Mouse (Mus musculus) adrenal gland, adult 18-20 months (tissue): ENCODE data around the gene Ttll8. TPM values are rescaled to one million over a fixed set of nuclear protein-coding genes. Genes with fewer than 3 reads are reported as not detected.

Experiments
- DNase-seq, 2 experiments: peaks; one replicate each; pipeline ENCODE4 v3.0.0; 2021 to 2022; ENCODE audit warnings: low spot score in 2 of 2
- total RNA-seq, 2 experiments: library from RNA; stranded (reverse); gene quantifications; 1 replicate in 1 of 2; 2 replicates in 1 of 2; pipeline ENCODE4 v1.2.3; 2021

The Ttll8 gene
- total RNA-seq, 2 experiments from 2014 or later: 0.10 TPM; not detected in 1

DNA sequence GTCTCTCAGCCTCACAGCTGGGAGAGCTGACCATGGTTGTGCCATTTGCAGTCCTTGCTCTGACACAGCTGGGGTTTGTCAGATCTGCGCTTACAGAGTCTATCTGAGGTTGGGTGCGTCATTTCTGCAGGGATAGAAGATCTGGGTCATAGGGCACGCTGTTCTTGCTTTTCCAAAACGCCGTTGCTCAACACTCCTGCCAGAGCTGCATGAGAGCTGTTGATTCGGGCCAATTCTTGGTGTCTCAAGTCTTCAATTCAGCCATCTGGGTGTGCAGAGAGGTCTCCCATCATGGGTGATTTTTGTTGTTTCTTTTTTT, 32.3 kb downstream of the Ttll8 start:
- no peak for DNase-seq

DNA sequence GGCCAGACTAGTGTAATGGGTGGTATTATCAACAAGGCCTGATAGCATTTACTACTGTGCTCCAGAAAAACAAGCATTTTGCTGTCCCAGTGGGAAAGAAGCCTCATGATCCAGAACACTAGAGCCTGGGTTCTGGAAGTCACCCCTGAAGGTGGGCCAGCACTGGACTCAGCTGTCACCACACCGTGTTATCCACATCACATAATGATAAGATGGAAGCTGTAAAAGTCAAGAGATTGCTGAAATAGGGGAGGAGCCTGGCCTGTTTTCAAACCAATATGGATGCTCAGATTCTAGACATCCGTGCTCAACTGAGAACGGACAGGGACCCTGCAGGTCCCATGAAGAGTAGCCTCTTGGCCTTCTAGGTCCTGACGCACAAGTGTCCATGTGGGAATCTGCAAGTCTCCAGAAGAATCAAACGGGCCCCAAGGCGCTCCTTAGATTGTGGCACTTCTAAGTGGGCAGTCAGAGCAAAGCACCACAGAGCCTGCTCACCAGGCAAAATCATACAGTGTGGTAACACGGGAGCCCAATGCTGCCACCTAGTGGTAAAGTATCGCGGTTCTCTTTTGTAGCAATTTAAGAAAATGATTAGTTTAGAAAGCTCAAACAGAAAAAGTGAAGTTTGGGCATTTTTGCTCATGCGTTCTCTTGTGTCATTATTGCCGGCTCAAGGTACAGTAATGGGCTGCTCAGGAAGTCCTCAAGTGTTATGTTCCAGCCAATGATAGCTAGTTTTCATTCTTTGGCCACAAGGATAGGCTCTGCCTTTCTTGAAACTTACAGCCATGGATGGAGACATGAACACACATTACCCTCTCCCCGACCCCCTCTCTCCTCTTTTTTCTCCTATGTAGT, 32.9 kb downstream of the Ttll8 start:
- peak; percentile 69 to 76 for DNase-seq

DNA sequence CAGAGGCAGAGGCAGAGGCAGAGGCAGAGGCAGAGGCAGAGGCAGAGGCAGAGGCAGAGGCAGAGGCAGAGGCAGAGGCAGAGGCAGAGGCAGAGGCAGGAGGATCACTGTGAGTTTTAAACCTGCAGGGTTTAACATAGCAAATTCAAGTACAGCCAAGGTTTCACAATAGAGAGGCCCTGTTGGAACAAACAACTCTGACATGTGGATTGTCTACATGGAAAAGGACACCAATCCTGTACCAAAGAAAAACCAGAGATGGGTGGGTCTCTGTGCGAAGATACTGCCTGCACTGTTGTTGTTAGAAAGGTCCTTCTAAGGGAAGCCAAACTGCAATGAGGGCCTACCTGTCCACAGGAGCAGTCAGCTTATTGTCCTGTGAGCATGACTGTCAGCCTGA, 34.2 kb downstream of the Ttll8 start:
- no peak for DNase-seq

- peak; percentile 63 to 74 for DNase-seq
These were observed 34.9 kb downstream of the Ttll8 start for GRCm38 (mm10) chr15:88919328-88919727.

- no peak for DNase-seq
These were observed 37.1 kb downstream of the Ttll8 start for GRCm38 (mm10) chr15:88917126-88917525.

GRCm38 (mm10) chr15:88916366-88916765, 37.9 kb downstream of the Ttll8 start:
- DNase-seq: no peak

GRCm38 (mm10) chr15:88915046-88915445, 39.2 kb downstream of the Ttll8 start:
- DNase-seq: no peak

- no peak for DNase-seq
These were observed 47.9 kb downstream of the Ttll8 start for GRCm38 (mm10) chr15:88906347-88906746.

DNA sequence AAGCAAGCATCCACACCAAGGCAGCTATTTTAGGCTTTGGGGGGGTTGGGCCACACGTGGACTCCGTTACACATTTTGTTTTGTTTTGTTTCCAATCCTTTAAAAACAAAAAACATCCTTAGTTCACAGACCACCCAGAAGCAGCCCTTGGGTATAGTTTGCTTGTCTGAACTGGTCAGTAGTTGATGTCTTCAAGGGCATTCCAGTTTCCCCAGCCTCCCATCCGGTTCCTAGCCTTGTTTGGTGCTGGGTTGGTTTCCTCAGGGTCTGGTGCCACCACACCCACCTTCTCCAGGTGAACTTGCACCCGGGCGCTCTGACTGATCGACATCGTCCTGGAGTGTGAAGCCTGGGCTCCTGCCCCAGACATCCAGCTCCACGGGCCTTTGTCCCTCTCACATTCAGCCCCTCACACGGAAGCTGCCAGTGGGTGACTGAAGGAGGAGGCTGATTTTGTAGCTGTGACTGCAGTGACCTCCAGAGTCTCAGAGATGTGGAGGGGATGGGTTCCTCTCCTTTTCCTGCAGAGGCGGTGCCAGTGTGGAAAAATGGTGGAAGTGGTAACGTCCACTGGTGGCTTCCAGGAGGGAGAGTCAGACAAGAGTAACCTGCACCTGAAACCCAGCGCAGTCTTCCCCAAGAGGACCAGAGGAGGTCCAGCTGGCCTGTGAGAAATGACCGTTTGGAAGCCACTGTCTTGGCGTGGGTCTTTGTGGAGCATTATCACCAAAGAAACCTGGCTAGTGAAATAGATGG, 50.0 kb downstream of the Ttll8 start:
- no peak for DNase-seq

DNA sequence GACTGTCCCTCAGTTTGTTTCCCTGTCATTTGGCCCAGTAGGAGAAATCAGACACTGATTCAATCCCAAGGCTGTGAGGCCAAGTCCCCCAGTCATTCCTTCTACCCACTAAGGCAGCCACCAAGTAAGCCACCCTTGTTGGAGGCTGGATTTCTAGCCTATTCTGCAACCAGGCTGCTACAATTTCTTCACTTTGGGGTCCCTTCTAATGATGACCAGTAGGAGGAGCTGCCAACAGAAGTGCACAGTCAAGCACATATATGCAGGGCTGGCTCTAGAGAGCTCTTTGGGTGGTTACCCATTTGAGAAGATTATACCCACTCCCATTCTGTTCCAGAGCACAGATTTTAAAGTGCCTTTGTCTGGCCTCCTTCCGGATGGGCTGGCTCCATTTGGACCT, 51.1 kb downstream of the Ttll8 start:
- no peak for DNase-seq

GRCm38 (mm10) chr15:88902200-88902875, 51.9 kb downstream of the Ttll8 start:
- DNase-seq: no peak

DNA sequence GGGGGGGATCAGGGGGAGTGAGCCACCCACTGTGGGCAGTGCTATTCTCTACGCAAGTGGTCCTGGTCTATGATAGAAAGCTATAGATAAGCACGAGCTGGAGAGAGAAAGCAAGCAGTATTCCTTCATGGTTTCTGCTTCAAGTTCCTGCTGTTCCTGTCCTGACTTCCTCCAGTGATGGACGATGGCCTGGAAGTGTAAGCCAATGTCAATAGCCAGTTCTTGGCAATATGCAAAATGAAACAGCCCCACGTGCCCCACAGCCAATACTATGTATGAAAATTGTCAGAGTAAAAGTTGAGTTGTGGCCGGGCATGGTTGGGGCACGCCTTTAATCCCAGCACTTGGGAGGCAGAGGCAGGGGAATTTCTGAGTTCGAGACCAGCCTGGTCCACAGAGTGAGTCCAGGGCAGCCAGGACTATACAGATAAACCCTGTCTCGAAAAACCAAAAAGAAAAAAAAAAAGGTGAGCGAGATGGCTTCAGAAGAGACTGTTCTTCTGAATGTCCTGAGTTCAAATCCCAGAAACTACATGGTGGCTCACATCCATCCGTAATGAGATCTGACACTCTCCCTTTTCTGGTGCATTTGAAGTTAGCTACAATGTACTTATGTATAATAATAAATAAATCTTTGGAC, 57.8 kb downstream of the Ttll8 start:
- no peak for DNase-seq

- no peak for DNase-seq
These were observed 58.3 kb downstream of the Ttll8 start for GRCm38 (mm10) chr15:88895891-88896290.

DNA sequence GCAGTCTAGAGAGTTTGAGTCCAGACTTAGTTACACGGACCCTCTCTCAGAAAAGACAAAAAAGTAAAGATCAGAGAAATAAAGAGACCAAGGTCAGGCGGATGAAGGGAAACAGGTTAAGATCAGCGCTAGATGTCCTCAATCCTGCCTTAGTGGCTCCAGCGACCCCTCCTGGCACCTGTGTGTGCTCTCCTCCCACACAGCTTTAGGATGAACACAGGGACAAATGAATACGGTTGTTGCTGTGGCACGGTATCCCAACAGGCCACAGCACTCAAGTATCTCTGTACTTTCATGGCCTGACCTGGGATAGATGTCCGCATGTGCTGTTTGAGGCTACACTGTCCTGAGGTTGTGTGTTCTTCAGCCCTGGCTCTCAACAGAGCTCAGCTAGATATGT, 59.1 kb downstream of the Ttll8 start:
- no peak for DNase-seq

DNA sequence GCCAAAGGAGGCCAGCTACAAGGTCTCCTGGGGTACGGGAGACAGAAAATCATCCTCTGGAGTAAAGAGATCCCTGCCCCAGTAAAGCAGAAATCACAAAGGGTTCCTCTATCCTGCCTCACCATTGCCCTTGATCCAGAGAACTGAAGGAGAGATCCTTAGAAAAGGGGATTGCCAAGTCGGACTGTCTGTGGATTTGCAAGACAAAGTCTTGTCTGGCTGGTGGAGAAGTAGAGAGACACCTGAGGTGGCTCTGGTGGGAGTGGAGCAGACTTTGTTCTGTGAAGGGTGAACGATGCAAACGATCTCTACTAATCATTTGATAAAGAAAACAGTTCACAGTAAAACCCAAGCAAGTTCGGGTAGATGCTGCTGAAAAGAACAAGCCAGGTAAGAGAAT, 61.3 kb downstream of the Ttll8 start:
- DNase-seq: no peak

- DNase-seq: no peak
These were observed 62.0 kb downstream of the Ttll8 start for GRCm38 (mm10) chr15:88892252-88892651.

DNA sequence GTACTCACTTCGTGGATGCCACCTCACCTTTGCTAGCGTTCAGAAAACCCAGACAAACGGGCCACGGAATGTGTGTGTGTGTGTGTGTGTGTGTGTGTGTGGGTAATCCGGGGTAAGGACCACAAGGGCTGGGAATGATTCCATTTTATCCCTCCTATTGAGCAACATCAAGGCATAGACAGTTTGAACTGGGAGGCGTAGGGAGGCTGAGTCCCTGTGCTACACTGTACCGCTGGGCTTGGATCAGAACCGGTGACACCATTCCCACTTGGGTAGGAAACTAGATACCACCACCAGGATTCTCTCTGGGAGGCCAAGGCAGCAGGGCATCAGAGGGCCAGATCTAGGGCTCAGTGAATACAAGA, 62.6 kb downstream of the Ttll8 start:
- DNase-seq: no peak

DNA sequence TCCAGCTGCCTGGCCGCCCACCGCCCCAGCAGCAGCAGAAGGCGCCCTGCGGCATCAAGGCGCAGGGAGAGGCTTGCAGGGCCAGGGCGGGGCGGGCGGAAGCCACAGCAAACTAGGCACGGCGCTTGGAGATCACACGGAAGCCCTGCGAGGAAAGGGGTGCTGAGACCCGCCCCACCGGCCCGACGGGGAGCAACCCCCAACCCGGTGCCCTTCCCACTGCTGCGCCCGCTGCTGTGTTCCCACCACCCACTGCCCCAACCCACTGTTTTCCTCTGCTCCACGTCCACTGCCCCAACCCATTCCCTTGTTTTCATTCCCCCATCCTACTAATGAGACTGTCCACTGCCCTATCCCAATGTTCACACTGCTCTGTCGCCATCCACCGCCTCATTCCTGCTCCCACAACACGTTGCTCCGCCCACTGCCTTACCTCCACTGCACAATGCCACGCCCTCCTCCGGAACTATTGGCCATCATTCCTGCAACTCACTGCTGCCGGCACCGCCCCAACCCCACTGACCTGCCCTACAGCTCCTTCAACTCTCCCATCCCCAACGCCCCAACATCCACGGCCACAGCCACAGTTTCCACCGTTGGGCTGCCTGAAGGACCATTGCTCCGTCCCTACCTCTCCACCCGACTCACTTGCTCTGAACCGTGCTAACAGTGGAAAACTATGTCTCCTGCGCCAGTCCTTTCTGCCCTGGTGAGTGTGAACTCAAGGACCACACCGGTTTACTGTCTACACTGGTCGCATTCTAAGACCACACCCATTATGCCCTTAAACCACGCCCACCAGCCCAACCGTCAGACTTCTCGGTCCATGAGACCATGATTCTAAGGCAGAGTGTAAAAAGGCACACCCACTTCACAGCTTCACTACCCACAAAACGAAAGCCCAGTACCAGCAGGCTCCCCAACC, 63.2 kb downstream of the Ttll8 start:
- peak; percentile 65 to 66 for DNase-seq

- no peak for DNase-seq
These were observed 64.2 kb downstream of the Ttll8 start for GRCm38 (mm10) chr15:88889994-88890393.

GRCm38 (mm10) chr15:88889032-88889431, 65.2 kb downstream of the Ttll8 start:
- no peak for DNase-seq
